Mouse (Mus musculus) heart, postnatal 4 days (tissue): Measurements from ENCODE around the gene Mapk14. TPM values are rescaled to one million over a fixed set of nuclear protein-coding genes. Genes with fewer than 3 reads are reported as not detected.

Experiments used
- DNase-seq: peaks from one replicate; pipeline ENCODE4 v3.0.0; 2021
- total RNA-seq, 2 experiments: library from RNA; stranded (reverse); gene quantifications; 2 replicates each; pipeline ENCODE4 v1.2.3; 2021

The Mapk14 gene
- total RNA-seq, 2 experiments from 2014 or later: 45.1 to 49.6 TPM

DNA sequence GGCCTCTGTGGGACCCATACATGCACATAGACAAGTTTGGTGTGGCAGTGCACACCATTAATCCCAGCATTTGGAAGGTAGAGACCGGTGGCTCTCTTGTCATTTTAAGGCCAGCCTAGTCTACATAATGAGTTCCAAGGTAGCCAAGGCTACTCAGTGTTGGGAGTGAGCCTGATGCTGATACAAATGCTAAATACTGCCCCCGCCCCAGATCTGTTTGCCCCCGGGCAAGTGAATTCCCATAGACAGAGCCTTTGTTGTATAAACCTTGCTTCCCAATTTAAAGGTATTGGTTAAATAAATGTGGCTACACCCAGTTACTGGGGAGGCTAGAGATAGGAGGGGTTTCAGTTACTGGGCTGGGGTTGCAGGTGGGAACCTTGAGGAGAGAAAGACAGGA, 93.9 kb downstream of the Mapk14 start:
- DNase-seq: no peak

DNA sequence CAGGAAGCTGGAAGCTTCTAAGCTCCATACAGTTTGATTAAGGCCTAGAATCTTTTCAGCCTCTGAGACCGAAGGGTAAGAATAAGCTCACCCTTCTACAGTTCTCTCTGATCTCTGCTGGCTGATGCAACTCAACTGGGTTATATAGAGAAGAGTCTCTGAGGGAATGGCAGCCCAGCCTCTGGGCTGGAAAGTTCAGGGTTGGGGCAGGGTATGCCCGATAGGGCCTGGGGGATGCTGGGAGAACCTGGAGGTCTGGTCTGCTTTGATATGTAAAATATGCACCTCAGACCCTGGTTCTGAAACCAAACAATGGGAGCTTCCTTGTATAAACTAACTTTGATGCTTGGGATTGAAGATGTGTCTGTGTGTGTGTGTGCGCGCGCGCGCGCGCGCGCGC, 96.4 kb downstream of the Mapk14 start:
- no peak for DNase-seq

DNA sequence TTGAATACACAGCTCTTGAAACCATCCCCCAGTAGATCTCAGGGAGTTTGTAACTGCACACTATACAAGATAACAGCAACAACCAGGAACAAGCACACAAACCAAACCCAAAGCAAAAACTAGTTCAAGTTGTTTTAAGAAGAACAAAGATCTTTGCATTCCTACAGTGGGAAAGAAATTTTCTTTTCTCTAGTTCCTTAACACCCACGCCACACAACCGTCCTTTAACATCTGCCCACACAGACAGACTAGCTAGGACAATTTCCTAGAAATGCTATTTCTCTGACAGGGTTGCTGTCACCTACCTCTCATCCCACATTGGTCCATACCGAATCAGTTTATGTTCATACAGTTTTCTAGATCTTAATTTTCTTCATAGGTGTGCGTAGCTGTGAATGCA, 105.9 kb downstream of the Mapk14 start:
- DNase-seq: no peak

Other genes starting within 250 kb of the Mapk14 start
- 10 to 100 TPM; 21.4 to 22.0 TPM for gene Fkbp5, start 173.8 kb upstream of the Mapk14 start, total RNA-seq
- not detected for gene Armc12, start 160.5 kb upstream of the Mapk14 start, total RNA-seq
- not detected for gene Clpsl2, start 141.9 kb upstream of the Mapk14 start, total RNA-seq
- not detected for gene Clps, start 130.6 kb upstream of the Mapk14 start, total RNA-seq
- not detected for gene Lhfpl5, start 115.7 kb upstream of the Mapk14 start, total RNA-seq
- gene Srpk1, start 68.6 kb upstream of the Mapk14 start, total RNA-seq: 10 to 100 TPM; 54.3 to 55.2 TPM
- gene Slc26a8, start 1.1 kb upstream of the Mapk14 start, total RNA-seq: 1 to 10 TPM in 1 of 2 experiments, under 1 TPM in 1; 0.68 to 1.5 TPM
- 1 to 10 TPM; 1.1 to 1.8 TPM for gene AC170998.1, start 34.8 kb downstream of the Mapk14 start, total RNA-seq
- under 1 TPM; 0.47 to 0.50 TPM for gene Mapk13, start 78.0 kb downstream of the Mapk14 start, total RNA-seq
- 10 to 100 TPM; 22.8 to 25.9 TPM for gene Brpf3, start 109.8 kb downstream of the Mapk14 start, total RNA-seq
- under 1 TPM in 1 of 2 experiments, not detected in 1; 0.07 TPM for gene Pnpla1, start 167.1 kb downstream of the Mapk14 start, total RNA-seq
- gene 4930539E08Rik, start 224.0 kb downstream of the Mapk14 start, total RNA-seq: under 1 TPM in 1 of 2 experiments, not detected in 1; 0.12 TPM